Mouse (Mus musculus) lung, adult 2 months (tissue): ENCODE measurements around the gene Fgd1. TPM values are rescaled to one million over a fixed set of nuclear protein-coding genes. Genes with fewer than 3 reads are reported as not detected.

Source experiments
- DNase-seq: peaks from one replicate; pipeline ENCODE4 v3.0.0; 2022
- H3K4me1 ChIP-seq: fragments of 200-500 bp; 2 replicates; pipeline ENCODE4 v1.6.1; 2011; ENCODE audit warnings: low read length; ENCODE audit not compliant: control insufficient read depth, insufficient read depth
- H3K4me3 ChIP-seq: fragments of 200-500 bp; replicated peaks from 2 replicates; pipeline ENCODE3; 2011; ENCODE audit warnings: low read depth, mild to moderate bottlenecking, control low read depth, low read length; ENCODE audit errors: extremely low read depth
- CTCF ChIP-seq: fragments of 200-500 bp; IDR thresholded peaks from 2 replicates; pipeline ENCODE4 v1.5.1; 2011; ENCODE audit warnings: mild to moderate bottlenecking, low read length, control low read depth; ENCODE audit not compliant: insufficient read depth
- POLR2A ChIP-seq: fragments of 200-500 bp; IDR thresholded peaks from 2 replicates; pipeline ENCODE4 v1.6.1; 2011; ENCODE audit warnings: low read depth, mild to moderate bottlenecking, control low read depth, low read length, borderline replicate concordance; ENCODE audit errors: extremely low read depth
- WGBS: fragments of 180-500 bp; shearing (Covaris S2); methylation state at CpG from one replicate; pipeline ENCODE4 v1.1.7; 2018; 5-methylcytosine and 5-hydroxymethylcytosine counted together
- polyA plus RNA-seq: library from polyadenylated mRNA; depleted of rRNA; stranded (reverse); fragments of >200 nt; gene quantifications from 2 replicates; pipeline ENCODE4 v1.2.3, GENCODE M21; 2012

Fgd1 gene
- polyA plus RNA-seq, 1 experiment = 7.0 TPM

DNA sequence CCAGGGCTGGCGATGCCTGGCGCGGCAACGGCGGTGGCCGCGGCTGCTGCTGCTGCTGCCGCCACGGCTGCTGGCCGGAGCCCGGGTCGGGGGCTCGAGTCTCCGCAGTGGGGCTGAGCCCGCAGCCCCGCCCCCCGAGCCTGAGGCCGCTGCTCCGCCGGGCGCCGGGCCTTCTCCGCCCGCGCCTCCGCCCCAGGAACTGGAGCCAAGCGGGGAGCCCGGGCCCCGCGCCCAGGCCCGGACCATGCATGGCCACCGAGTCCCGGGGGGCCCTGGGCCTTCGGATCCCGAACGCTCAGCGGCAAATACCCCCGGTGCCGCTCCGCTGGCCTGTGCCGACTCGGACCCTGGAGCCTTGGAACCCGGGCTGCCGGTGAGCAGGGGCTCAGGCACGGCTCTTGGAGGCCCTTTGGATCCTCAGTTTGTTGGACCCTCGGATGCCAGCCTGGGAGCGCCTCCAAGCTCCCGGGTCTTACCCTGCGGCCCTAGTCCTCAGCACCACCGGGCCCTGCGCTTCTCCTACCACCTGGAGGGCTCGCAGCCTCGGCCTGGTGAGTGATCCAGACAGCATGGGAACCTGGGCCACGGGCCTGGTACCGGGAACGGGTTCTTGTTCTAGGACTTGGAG is 1.6 kb downstream of the Fgd1 start:
- peak overlapping the region; percentile 68 for H3K4me3 ChIP-seq
- DNase-seq = peak; percentile 26
- no peak for TF ChIP-seq POLR2A
- 37% methylated on average over 56 of the region's 56 CpGs for WGBS
- H3K4me1 ChIP-seq = no peaks in the 10 kb centered on the region

DNA sequence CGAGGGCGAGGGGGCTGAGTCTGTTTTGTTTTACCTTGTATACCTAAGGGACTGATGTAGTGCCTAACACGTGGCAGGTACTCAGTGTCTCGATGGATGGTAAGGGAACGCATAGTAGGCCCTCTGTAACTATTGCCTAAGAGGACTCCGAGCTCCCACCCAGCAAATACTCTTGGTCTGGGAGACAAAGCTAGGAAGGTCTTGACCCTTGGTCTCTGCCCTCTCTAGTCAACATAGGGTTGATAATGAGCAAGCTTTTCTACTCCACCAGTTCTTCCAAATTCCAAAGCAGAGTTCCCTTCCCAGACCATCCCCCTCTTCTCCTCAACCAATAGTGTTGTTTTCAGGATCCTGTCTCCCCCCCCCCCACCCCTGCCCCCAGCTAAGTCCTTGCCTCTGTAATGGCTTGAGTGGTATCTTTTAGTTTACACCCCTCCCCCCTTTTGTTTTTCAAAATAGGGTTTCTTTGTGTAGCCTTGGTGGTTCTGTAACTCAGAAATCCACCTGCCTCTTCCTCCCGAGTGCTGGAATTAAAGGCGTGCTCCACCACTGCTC is 3.8 kb downstream of the Fgd1 start:
- Histone ChIP-seq H3K4me3 (no peak overlapping the region), H3K4me1 (peaks cover 2% of the 10 kb centered on the region; the same call in 1 of the 2 replicates)
- no peak for DNase-seq
- 57% methylated on average over 8 of the region's 8 CpGs for WGBS
- no peak for TF ChIP-seq POLR2A
- no peak for TF ChIP-seq CTCF

DNA sequence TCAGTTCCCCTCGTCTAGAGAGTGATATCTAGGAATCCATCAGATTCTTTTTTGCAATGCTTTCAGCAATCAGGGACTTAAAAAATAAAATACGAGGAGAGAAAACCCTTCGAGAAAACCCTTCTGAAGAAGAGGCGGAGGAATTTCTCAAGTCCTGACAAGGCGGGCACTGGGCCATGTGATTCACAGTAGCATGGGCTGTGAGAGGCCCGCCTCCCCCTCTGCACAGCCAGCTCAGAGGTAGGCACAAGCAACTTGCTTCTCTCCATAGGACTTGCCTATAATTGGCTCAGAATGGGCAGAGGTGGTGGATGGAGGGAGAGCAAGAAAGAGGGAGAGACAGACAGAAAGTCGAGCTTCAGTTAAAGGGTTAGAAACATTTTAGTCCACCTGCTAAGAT is 4.4 kb downstream of the Fgd1 start:
- TF ChIP-seq CTCF = no peak
- no peak for TF ChIP-seq POLR2A
- WGBS = 64% methylated on average over 7 of the region's 7 CpGs
- no peak for DNase-seq
- H3K4me3 ChIP-seq = no peak overlapping the region
- H3K4me1 ChIP-seq = peaks cover 2% of the 10 kb centered on the region; the same call in 1 of the 2 replicates

DNA sequence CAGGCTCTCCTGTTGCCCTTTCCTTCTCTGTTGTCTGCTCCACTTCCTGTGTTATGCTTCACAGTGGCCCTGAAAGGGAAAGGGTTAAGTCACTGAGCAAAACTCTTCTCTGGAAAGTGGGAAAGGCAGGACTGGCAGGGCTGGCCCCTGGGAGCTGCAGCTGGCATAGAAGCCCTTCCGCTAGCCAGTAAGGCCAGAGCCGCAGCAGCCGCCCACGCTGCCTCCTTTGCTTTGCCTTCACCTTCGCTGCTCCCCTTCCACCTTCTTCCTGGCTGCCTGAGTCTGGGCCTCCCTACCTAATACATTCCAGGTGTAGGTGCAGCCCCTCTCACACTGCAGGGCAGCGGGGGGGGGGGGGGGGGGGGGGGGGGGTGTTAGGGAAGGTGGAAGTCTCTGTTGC is 8.5 kb downstream of the Fgd1 start:
- 65% methylated on average over 6 of the region's 6 CpGs for WGBS
- no peak for DNase-seq
- H3K4me1 ChIP-seq = peaks cover 2% of the 10 kb centered on the region; the same call in 1 of the 2 replicates
- no peak overlapping the region for H3K4me3 ChIP-seq
- no peak for TF ChIP-seq CTCF
- TF ChIP-seq POLR2A = no peak

DNA sequence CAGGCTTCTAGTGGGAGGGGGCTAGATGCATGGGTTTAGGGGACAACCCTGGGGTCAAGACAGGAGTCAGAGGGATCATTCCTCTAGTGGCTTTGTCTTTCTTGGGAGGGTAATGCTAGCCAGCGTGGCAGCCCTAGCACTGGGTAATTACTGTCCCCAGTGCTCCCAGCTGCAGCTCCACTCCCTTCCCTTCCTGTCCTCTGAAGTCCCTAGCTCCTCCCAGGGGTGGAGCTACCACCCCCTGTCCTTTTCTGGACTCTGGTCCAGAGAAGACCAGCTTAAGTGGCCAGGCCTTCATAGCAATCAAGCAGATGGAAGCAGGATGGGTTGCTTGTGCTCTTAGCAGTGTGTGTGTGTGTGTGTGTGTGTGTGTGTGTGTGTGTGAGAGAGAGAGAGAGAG is 9.6 kb downstream of the Fgd1 start:
- H3K4me1 ChIP-seq = peaks cover 2% of the 10 kb centered on the region; the same call in 1 of the 2 replicates
- H3K4me3 ChIP-seq = no peak overlapping the region
- no peak for DNase-seq
- WGBS = 21% methylated on average over 1 of the region's 1 CpGs
- TF ChIP-seq POLR2A = no peak

DNA sequence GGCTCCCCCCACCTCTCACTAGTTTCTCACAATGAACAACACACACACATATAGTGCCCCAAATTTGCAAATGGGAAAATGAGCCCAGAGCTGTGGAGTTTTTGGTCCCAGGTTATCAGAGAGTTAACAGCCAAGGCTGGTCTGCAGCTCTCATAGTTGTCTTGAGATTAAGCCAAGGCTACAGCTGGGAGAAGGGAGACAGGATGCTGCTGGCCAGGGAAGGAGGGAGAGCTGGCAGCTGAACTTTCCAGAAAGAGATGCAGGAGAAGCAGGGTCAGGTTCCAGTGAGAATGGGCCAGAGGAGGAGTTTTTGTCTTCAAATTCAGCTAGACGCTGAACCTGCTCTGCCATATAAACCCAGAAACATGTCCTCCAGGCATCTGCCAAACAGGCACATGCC is 13.4 kb downstream of the Fgd1 start:
- no peak for TF ChIP-seq POLR2A
- TF ChIP-seq CTCF = no peak
- H3K4me1 ChIP-seq = peaks cover under 1% of the 10 kb centered on the region; the same call in 1 of the 2 replicates
- WGBS = 68% methylated on average over 1 of the region's 1 CpGs
- DNase-seq = no peak
- H3K4me3 ChIP-seq = no peak overlapping the region

DNA sequence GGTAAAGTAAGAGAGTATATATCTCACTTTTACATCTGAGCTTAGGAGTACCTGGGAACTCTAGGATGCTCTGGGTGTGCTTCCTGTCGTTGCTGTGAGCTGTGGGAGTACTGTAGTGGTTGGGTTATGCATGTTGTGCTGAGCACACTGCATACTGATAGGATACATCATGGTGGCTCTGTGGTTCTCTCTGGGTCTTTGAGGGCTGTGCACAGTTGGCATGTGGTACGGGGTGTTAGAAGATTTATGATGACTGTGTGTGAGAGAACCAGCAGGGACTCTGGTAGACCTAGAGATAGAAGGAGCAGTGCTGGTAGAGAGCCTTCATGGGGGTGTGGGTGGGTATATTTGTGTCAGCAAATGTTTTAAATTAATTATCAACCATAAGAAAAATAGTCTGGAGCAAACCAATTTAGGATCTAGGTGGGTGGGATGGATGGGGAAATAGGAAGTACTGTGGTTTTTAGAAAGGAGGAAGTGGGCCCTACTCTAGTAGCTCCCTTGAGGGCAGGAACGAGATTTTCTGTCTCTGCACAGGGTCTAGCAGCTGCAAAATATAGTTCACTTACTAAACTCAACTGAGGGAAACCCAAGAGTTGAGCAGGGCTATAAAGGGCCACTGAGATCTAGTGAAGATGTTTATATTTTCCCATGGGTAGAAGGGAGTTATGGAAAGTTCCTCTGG is 15.8 kb downstream of the Fgd1 start:
- WGBS = 59% methylated on average over 3 of the region's 3 CpGs
- no peak for DNase-seq
- Histone ChIP-seq H3K4me1 (no peaks in the 10 kb centered on the region), H3K4me3 (no peak overlapping the region)
- TF ChIP-seq CTCF (no peak), POLR2A (no peak)

DNA sequence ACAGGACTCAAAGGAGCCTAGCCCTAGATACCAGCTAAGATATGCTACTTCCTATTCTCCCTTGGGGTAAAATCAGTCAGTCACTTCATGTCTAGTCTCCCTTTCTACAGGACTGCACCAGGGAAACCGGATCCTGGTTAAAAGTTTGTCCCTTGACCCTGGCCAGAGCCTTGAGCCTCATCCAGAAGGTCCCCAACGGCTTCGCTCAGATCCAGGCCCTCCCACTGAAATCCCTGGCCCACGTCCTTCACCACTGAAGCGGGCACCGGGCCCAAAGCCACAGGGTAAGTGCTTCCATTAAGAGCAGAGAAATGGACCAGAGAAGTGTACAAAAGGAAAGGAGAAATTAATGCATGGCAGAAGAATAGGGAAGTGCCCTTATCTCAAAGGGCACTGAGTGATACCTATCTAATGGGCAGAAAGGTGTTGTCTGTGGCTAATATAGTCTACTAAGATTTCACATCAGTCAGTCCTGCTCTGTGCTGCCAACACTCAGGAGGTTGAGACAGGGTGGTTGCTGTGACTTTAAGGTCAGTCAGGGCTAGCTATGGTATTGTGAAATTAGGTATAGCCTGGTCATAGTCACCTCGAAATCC is 20.2 kb downstream of the Fgd1 start:
- DNase-seq = no peak
- TF ChIP-seq CTCF (no peak), POLR2A (no peak)
- no peak overlapping the region for H3K4me3 ChIP-seq
- no peaks in the 10 kb centered on the region for H3K4me1 ChIP-seq
- WGBS = 73% methylated on average over 7 of the region's 7 CpGs

DNA sequence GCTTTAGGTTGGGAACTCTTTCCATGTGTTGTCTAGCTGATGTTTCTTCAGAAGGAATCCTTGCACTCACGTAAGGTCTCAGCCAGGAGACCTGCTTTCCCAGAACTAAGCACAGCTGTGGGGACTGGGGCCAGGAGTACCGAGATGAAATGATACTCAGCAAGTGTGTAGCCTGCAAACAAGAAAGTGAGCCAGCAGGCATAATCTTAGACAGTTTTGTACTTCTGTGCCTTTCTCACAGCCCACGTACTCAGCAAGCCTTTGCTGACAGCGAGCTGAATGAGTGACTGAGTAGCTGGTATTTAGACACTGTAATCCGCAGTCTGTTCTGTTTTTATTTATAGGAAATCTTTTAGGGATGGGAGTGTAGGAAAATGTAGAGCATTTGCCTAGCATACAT is 21.9 kb downstream of the Fgd1 start:
- DNase-seq = no peak
- WGBS = 89% methylated on average over 5 of the region's 5 CpGs
- H3K4me1 ChIP-seq = no peaks in the 10 kb centered on the region
- no peak overlapping the region for H3K4me3 ChIP-seq
- TF ChIP-seq CTCF (no peak), POLR2A (no peak)

DNA sequence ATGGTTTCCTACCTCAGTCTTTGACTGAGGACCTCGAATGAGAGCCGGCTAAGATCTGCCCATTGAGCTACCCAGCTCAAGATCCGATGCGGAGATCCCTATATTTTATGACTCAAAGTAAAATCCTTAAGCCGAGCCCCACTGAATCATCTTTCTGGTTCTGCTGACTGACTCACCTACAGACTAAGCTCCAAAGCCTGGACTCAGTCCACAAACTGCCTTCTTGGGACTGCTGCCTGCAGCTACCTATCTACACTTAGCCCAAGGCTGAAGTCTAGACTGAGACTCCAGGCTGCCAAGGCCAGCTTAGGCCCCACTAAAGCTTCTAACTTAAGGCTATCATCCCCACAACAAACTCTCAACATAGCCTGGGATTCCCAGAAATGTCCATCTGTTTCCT is 30.1 kb downstream of the Fgd1 start:
- no peaks in the 10 kb centered on the region for H3K4me1 ChIP-seq
- 92% methylated on average over 5 of the region's 5 CpGs for WGBS
- DNase-seq = no peak
- no peak overlapping the region for H3K4me3 ChIP-seq
- TF ChIP-seq POLR2A = no peak
- TF ChIP-seq CTCF = no peak
